Mouse (Mus musculus): ENCODE data around the gene Cdhr5. TPM values are rescaled to one million over a fixed set of nuclear protein-coding genes. Genes with fewer than 3 reads are reported as not detected.

The Cdhr5 gene
- total RNA-seq (2021) = not detected
- long read RNA-seq, experiment 1 = 0 reads
- long read RNA-seq, experiment 2 = 0 reads

DNA sequence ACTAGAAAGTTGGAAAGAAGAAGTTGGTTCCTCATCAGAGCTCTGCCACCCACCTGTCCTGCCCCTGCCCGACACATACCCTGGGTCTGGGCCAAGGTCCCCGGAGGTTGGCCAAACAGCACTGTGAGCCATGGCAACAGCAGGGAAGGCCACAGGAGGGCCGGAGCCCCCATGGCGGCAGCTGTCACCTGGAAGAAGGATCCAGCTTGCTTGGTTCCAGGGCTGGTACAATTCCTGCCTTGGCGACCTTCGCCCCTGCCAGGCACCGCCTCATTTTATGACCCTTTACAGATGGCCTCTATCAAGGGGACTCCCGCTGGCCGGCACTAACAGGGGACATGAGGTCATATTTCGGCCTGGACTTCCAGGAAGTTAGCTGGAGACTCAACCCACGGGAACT lies at the start of gene Cdhr5:
TSS of gene Cdhr5 (minus strand) at position 241 of the 400 bp plus-strand sequence.
- DNase-seq (ENCODE audit: low spot score in 2 of 2) = no peak

DNA sequence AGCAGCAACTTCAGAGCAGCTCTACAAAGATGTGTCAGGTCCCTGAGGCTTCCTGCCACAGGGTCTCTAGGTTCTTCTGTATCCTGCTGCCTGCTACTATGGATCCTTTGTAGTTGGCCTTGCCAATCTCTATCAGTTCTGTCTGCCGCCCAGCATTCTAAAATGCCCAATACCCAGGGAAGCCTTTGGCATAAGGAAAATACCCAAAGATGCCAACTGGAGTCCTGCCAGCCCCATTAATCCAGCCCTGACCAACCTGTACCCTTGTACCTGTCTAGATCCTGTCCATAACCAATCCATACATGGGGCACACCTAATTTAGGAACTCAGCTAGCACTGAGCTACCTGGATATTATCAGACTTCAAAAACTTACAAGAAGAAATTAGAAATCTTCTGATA lies 48.1 kb upstream of the Cdhr5 start:
- DNase-seq (ENCODE audit: low spot score in 2 of 2) = no peak

DNA sequence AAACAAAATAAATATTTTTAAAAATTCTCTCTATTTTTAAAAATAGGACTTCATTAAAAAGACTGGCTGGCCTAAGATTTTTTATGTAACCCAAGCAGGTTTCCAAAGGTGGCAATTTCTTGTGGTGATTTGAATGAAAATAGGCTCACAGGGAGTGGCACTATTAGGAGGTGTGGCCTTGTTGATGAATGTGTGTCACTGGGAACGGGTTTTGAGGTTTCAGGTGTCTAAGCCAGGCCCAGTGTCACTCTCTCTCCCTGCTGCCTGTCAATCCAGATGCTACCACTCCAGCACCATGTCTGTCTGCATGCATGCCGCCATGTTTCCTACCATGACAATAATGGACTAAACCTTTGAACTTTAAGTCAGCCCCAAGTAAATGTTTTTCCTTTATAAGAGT lies 42.9 kb upstream of the Cdhr5 start:
- DNase-seq (ENCODE audit: low spot score in 2 of 2) = no peak

DNA sequence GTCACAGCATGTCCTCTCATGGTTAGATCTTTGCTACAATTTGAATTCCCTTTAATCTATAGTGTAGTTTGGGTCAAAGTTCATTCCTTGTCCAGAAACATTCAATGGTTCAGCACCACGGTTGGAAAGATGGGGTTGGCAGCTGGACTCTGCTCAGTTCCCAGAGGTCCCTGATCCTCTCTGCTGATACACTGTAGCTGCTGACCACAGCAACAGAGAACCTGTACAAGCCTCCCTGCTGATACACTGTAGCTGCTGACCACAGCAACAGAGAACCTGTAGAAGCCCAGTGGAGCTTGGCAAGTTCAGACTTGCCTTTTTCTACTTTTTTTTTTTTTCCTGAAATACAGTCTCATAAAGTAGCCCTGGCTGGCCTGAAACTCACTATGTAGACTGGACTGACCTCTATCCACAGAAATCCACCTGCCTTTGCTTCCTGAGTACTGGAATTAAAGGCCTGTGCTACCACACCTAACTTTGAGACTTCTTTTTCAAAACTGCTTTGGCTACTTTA lies 41.1 kb upstream of the Cdhr5 start:
- no peak for DNase-seq (ENCODE audit: low spot score in 2 of 2)

DNA sequence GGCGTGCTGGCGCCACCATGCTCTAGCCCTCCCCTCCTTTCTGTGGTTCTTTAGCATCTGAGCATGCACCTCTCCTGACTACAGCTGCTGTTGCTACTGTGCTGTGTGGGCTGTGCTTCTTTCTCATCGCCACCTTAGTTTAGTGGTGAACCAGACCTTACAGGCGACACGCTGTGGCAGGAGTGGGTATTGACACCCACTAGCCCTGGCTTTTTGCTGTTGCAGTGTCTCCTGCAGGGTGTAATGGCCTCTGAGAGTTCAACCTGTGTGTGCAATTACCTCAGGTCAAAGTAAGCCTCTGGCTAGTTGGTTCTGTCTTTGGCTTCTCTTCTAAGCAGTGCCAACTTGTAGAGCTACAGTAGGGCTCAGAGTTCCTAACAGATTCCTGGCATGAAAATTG lies 39.4 kb upstream of the Cdhr5 start:
- DNase-seq (ENCODE audit: low spot score in 2 of 2) = no peak

DNA sequence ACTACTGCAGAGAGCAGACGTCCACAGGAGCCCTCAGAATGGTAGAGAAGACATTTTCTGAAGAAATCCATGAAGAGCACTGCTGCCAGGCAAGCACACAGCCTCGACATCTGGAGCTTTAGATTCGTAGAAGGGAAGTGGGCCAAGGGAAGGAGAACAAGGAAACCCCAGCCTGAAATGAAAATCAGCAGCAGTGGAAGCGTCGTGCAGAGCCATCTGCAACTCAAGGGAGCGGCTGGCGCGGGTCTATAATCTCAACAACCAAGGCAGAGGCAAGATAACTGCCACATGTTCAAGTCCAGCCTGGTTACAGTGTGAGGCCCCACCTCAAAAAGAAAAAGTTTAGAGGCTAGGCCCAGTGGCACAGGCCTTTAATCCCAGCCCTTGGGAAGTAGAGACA lies 38.5 kb upstream of the Cdhr5 start:
- DNase-seq (ENCODE audit: low spot score in 2 of 2) = no peak

DNA sequence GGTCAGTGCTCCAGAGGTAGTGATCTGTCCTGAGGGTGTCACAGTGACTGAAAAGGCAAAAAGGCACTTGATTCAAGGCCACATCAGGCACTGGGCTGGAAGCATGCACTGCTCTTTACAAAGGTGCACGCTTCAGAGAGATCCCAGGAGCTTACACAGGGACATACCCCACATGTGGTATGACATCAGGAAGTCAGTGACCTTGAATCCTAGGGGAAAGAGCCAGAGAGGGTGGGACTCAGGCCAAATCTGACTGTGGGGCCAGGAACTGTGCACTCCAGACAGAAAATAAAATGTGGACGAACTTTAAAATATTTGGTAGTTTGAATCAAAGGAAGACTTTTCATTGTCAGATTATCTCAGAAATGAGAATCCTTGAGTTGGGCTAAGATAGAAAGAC lies 37.8 kb upstream of the Cdhr5 start:
- DNase-seq (ENCODE audit: low spot score in 2 of 2) = no peak

DNA sequence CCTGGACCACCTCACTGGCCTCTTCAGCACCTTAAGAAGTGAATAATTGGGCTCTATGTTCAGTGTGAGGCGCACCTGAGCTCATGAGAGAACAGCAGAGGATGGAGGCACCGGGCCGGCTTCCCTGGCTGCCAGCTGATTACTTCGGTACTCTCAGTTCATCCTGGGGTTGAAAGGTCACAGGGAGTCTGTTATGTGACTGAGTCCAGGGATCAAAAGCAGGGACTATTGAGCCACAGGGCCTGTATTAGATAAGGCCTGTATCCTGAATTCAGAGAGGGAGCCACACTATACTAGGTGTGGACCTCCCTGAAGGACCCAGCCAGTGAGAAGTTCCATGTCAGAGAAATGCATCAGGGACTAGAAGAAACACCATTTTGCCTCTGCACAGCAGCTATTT lies 28.0 kb upstream of the Cdhr5 start:
- no peak for DNase-seq (ENCODE audit: low spot score in 2 of 2)

DNA sequence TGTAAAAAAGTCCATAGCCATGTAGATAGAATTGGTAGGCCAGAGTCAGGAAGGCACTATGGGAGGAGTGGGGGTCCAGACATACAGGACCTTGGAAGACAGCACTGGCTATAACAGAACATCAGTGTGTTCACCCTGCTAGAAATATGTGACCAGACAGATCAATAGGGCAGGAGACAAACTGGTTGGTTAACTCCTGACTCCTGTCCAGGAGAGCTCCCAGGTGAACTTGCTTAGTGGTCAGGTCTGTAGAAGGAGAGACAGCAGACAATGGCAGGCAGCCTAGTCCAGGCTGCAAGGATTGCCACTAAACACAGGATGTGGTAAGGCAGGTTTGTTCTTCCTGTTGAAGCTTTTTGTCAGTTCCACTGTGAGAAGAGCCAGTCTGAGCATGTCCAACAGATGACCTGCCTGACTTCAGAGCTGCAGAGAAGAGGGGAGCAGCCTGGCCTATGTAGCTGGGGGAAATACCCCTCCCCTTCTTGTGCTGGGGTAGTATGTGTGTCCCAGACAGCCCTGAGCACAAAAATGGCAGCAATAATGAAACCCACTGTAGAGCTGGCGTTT lies 26.2 kb upstream of the Cdhr5 start:
- DNase-seq (ENCODE audit: low spot score in 2 of 2) = no peak

DNA sequence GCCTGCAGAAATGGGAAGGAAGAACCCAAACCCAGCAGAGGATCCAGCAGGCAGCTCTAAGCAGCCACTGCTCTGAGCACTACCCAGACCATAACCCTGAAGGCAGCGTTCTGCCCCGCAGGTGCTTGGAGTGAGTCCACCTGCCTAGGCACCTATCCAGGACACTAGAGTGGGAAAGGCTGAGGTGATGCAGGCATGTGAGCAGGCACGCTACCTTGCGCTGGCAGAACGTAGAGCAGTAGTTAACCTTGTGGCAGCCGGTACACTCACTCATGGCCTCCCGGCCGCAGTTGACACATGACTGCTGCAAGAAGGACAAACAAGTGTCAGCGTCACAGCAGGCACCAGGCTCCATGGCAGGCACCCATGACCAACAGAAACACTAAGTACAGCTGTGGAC lies 24.8 kb upstream of the Cdhr5 start:
- DNase-seq (ENCODE audit: low spot score in 2 of 2) = no peak

DNA sequence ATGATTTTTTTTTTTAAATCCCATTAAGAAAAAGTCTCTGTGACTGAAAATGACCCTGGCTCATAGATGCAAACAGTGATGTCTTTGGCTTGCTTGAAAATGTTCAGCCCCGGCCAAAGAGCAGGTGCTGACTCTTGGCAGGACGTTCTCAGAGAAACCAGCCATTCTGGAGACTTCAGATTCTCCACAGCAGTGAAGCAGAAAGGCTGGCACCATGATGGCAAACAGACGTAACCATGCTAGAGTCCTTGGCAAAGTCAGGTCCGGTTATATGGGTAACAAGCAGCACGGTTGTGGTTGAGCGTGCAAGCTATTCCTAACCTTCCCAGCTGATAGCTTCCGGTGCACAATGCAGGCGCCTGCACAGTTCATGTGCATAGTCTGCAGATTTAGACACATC lies 22.6 kb upstream of the Cdhr5 start:
- DNase-seq (ENCODE audit: low spot score in 2 of 2) = peak in 1 of 2 experiments; percentile 61

DNA sequence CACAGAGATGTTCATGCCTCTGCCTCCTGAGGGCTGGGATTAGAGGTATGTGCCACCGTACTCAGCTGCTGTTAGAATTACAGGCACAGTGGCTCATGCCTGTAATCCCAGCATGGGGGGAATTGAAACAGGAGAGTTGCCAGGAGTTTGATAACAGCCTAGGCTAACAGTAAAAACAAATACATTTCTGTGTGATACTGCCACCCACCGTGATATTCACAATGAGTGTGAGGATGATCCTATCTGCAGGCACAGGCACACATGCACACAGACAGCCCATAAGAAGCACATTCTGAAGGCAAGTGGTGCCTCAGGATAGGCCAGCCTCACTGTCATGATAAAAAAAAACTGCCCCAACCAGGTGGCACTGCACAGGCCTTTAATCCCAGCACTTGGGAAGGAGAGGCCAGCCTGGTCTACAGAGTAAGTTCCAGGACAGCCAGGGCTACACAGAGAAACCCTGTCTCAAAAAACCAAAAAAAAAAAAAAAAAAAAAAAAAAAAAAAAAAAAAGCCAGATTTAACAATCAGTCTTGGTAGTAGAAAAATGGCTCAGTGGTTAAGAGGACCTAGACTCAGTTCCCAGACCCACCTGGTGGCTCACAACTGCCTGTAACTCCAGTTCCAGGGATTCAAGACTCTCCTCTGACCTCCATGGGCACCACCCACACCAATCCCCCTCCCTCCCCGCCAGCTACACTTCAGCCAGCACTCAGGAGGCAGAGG lies 21.5 kb upstream of the Cdhr5 start:
- no peak for DNase-seq (ENCODE audit: low spot score in 2 of 2)

DNA sequence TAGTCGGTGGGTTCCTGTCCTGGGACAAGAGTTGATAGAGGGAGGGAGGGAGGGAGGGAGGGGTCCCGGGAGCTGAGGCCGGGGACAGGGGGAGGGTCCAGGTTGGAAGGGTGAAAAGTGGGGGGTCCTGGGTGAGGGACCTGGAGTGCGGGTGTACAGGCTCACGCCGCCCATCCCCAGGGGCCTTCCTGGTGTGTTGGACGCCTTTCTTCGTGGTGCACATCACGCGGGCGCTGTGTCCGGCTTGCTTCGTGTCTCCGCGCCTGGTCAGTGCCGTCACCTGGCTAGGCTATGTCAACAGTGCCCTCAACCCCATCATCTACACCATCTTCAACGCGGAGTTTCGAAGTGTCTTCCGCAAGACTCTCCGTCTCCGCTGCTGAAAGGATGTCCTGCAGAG lies 17.9 kb upstream of the Cdhr5 start:
- DNase-seq (ENCODE audit: low spot score in 2 of 2) = no peak

DNA sequence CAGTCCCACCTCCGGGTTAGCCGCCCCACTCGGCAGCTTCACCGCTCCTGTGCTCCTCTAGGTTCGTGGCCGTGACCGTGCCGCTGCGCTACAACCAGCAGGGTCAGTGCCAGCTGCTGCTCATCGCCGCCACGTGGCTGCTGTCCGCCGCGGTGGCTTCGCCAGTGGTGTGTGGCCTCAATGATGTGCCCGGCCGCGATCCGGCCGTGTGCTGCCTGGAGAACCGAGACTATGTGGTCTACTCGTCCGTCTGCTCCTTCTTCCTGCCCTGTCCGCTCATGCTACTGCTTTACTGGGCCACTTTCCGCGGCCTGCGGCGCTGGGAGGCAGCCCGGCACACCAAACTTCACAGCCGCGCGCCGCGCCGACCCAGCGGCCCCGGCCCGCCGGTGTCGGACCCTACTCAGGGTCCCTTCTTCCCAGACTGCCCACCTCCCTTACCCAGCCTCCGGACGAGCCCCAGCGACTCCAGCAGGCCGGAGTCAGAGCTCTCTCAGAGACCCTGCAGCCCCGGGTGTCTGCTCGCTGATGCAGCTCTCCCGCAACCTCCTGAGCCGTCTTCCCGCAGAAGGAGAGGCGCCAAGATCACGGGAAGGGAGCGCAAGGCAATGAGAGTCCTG lies 17.4 kb upstream of the Cdhr5 start:
- DNase-seq (ENCODE audit: low spot score in 2 of 2) = no peak

DNA sequence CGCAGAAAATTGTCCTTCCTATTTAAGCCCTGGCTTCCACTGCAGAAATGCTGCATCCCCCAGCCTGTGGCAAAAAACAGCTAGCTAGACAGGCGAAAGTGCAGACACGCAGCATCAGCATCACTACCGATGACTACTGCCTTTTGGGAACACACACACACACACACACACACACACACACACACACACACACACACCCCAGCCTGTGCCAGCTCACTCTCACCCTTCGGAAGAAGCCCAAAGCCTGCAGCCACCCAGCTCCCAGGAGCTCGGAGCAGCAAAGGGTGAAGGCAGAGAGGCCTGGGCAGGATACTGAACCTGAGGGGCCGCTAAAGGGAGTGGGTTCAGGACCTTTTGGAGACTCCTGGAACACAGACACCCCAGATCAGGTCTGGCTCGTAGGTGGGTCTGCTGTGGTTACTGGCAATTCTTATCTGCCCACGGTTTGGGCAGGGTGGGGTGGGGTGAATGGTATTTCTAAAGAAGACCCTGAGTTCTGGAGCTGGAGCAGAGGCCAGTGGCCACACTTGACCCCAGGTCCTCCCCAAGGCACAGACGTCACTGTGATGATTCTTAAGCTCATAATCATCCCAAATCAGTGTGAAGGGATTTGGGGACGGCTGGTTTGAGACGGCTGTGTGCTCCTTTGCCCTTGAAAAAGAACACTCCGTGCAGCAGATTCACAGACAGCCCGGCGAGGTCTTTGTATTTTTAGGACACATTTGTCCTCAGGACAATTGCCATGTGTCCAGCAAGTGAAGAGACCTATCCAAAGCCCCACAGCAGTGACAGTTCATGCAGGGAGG lies 16.2 kb upstream of the Cdhr5 start:
- no peak for DNase-seq (ENCODE audit: low spot score in 2 of 2)

DNA sequence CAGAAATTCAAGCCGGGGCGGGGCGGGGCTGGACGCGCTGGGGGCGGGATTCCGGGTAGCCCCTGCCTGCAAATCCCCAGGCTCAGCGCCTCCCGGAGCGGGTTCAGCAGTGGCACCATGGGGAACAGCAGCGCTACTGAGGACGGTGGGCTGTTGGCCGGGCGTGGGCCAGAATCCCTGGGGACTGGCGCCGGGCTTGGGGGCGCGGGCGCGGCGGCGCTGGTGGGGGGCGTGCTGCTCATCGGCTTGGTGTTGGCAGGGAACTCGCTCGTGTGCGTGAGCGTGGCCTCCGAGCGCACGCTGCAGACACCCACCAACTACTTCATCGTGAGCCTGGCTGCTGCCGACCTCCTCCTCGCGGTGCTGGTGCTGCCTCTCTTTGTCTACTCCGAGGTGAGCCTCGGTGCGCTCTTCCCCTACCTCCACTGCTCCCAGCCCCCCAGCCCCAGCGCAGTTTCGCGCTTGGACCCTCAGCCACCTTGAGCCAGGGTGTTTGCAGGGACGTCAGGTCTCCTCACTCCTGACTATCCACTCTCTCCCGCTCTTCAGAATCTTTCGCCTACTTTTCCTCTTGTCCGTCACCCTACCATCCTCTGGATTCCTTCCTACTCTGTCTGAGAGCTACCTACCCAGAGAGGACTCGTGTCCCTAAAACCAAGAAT lies 15.5 kb upstream of the Cdhr5 start, which contains the start of gene Drd4:
TSS of gene Drd4 (plus strand) at position 86 of the 662 bp plus-strand sequence.
- no peak for DNase-seq (ENCODE audit: low spot score in 2 of 2)

DNA sequence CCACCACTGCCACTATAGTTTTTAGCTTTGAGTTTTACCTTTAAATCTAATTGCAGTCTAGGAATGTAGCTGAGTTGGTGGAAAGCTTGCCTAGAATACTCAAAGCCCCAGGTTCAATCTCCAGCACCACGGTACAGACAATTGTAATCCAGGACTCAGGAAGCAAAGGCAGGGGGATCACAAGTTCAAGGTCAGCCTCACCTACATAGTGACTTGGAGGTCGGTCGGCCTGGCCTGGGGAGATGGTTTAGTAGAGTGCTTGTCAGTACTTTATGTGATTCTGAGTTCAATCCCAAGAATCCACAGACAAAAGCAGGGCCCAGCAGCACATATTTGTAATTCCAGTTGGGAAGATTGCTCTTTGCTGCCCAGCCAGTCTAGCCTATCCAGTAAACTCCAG lies 11.5 kb upstream of the Cdhr5 start:
- DNase-seq (ENCODE audit: low spot score in 2 of 2) = no peak

DNA sequence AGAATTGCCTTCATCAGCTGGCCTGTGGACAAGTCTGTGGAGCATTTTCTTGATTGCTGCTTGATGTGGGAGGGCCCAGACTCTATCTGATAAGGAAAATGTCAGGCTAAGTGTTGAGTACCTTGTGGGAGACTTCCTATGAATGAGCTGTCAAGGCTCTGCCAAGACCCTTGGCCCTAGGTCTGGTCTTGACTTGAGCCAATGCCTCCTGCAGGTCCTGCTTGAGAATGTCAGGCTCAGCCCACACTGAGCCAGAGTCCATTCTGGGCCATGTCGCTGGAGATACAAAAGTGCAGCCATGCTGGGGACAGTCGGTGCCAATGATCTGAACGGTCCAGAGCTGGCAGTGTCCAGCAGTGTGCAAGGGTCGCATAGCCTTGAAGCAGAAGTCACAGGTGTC lies 6.2 kb upstream of the Cdhr5 start:
- no peak for DNase-seq (ENCODE audit: low spot score in 2 of 2)

DNA sequence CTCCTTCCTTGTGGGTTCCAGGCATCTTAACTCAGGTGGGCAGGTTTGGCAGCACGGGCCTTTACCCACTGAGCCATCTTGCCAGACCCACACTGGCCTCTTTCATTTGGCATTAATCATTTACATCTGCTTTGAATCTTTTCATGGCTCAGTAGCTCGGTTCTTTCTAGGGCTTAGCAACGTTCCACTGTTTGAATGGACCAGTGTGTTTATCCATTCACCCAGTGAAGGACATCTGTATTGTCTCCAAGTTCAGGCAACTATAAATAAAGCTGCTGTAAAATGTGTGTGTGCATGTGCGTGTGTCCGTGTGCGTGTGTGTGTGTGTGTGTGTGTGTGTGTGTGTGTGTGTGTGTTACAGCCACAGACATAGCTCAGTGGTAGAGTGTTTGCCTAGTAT lies 4.9 kb upstream of the Cdhr5 start:
- DNase-seq (ENCODE audit: low spot score in 2 of 2) = no peak

DNA sequence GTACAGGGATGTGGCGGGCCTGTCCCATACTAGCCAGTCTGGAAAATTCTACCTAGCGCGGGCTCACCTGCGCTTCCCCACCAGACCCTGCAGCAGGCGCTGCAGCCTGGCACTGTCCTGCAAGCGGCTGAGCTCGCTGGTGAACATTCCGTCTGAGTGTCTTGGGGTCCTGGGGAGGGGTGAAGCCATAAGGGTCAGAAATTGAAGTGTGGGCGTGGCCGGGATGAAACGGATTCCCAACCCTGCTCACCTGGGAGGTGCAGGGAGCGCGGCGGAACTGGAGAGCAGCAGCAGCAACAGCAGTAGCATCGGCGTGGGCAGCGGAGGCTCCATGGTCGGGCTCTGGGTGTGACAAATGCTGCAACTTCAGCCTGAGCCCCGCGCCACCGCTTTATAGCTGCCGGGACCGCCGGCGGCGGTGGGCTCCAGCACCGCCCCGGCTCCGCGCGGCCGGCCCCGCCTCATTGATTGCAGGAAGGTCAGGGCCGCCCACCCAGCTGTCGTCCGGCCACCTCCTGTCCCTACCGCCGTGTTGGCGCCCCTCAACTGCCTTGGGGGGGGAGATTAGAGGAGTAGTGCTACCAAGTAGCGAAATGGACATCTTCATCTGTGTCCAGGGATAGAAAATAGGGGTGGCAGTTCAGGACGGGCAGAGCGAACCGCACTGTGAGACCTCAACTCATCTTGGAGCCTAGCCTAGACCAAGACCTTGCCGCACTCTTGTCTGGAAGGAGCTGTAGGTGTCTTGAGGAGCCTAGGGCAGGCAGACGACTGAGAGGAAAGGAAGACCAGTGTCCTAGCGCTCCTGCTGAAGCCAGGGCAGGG lies 2.4 kb upstream of the Cdhr5 start, which contains the start of gene Sct:
TSS of gene Sct (minus strand) at position 368 of the 825 bp plus-strand sequence.
- DNase-seq (ENCODE audit: low spot score in 2 of 2) = no peak
